Mouse (Mus musculus) forebrain, embryonic 10.5 days (tissue): ENCODE measurements around the gene Tex28. TPM values are rescaled to one million over a fixed set of nuclear protein-coding genes. Genes with fewer than 3 reads are reported as not detected.
"Not testable (repeated sequence)": the region's sequence is repeated elsewhere in the genome, so short reads cannot be mapped to it uniquely, and the experiment has no call there.

Experiments
- DNase-seq: peaks from one replicate; pipeline ENCODE4 v3.0.0-alpha.2; 2017; ENCODE audit warnings: low spot score; ENCODE audit errors: extremely low spot score
- H3K27ac ChIP-seq: fragments of 300-500 bp; sonication (generic); 2 replicates; pipeline ENCODE4 v1.5.1; 2016; ENCODE audit warnings: mild to moderate bottlenecking
- H3K27me3 ChIP-seq: fragments of 300-500 bp; sonication (generic); 2 replicates; pipeline ENCODE4 v1.6.1; 2016; ENCODE audit warnings: mild to moderate bottlenecking; ENCODE audit not compliant: poor library complexity, severe bottlenecking
- H3K36me3 ChIP-seq: fragments of 300-500 bp; sonication (generic); replicated peaks from 2 replicates; pipeline ENCODE4 v1.6.1; 2016; ENCODE audit warnings: mild to moderate bottlenecking, moderate library complexity
- H3K4me1 ChIP-seq: fragments of 300-500 bp; sonication (generic); 2 replicates; pipeline ENCODE4 v1.6.1; 2016
- H3K4me3 ChIP-seq: fragments of 300-500 bp; sonication (generic); 2 replicates; pipeline ENCODE4 v1.5.1; 2016; ENCODE audit warnings: mild to moderate bottlenecking, moderate library complexity
- H3K9me3 ChIP-seq: fragments of 300-500 bp; sonication (generic); 2 replicates; pipeline ENCODE4 v1.6.1; 2016; ENCODE audit warnings: mild to moderate bottlenecking, moderate library complexity
- WGBS: fragments of 180-500 bp; shearing (Covaris S2); methylation state at CpG from one replicate; pipeline ENCODE4 v1.1.7; 2016; 5-methylcytosine and 5-hydroxymethylcytosine counted together
- polyA plus RNA-seq: library from polyadenylated mRNA; unstranded; fragments of >200 nt; fragmentation: Nextera tagmentation; extraction: Ambion mirVana; gene quantifications from 2 replicates; pipeline ENCODE4 v1.2.1, GENCODE M21; 2016

The Tex28 gene
- polyA plus RNA-seq: not detected in 2 replicates

DNA sequence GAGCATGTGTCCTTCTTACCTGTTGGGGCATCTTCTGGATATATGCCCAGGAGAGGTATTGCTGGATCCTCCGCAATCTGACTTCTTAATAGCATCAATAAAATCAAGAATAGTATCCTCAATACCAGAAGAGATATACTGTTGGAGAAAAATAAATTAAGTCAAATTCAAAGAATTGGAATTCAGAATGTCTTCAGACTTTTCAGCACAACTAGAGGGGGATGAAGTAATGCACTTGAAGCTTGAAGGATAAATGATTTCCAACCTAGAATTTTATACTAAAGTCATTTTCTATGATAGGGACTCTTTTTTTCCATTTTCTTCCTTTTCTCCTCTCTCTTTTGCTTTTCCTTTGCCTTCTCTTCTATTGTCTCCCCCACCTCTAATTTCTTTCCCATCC lies at the start of gene Tex28:
TSS of gene Tex28 (minus strand) at position 101 of the 400 bp plus-strand sequence.
- H3K27ac ChIP-seq: no peak within 1 kb of the TSS
- no peaks in the 10 kb centered on the region for H3K27me3 ChIP-seq
- DNase-seq: no peak
- no peaks in the 10 kb centered on the region for H3K36me3 ChIP-seq
- no peaks in the 10 kb centered on the region for H3K4me1 ChIP-seq
- whole genome bisulfite sequencing: 83% methylated on average over 1 of the region's 1 CpGs
- H3K4me3 ChIP-seq: no peak within 1 kb of the TSS
- no peaks in the 10 kb centered on the region for H3K9me3 ChIP-seq

- no peak overlapping the region for H3K4me3 ChIP-seq
- H3K4me1 ChIP-seq: no peaks in the 10 kb centered on the region
- H3K36me3 ChIP-seq: no peaks in the 10 kb centered on the region
- WGBS: 87% methylated on average over 2 of the region's 2 CpGs
- H3K9me3 ChIP-seq: no peaks in the 10 kb centered on the region
- H3K27ac ChIP-seq: no peak overlapping the region
- no peak for DNase-seq
- no peaks in the 10 kb centered on the region for H3K27me3 ChIP-seq
Measured at GRCm38 (mm10) chrX:74203556-74203955, 35.9 kb upstream of the Tex28 start.

DNA sequence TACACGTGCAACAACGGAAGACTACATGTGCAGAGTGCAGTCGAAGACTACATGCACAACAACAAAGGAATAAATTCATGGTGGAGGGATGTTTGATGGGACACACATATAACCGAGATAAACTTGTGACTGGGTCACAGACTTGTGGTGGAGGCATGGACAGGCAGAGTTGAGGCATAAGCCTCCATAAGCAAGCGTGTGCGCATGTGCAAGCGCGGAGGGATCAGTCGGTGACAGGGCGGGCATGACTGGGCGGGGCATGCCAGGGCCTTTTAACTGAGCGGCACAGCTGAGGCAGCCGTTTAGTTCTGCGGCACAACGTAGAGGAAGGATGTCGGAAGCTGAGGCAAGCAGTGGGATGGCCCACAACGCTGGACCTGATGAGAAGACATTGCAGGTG lies 9.3 kb upstream of the Tex28 start, which contains the start of gene Tktl1:
TSS of gene Tktl1 (plus strand) at position 301 of the 400 bp plus-strand sequence.
- no peak within 1 kb of the TSS for H3K27ac ChIP-seq
- H3K4me3 ChIP-seq: no peak within 1 kb of the TSS
- DNase-seq: no peak
- no peaks in the 10 kb centered on the region for H3K27me3 ChIP-seq
- no peaks in the 10 kb centered on the region for H3K4me1 ChIP-seq
- H3K36me3 ChIP-seq: no peaks in the 10 kb centered on the region
- H3K9me3 ChIP-seq: peaks cover 4% of the 10 kb centered on the region; the same call in 1 of the 2 replicates
- WGBS: 87% methylated on average over 17 of the region's 17 CpGs

DNA sequence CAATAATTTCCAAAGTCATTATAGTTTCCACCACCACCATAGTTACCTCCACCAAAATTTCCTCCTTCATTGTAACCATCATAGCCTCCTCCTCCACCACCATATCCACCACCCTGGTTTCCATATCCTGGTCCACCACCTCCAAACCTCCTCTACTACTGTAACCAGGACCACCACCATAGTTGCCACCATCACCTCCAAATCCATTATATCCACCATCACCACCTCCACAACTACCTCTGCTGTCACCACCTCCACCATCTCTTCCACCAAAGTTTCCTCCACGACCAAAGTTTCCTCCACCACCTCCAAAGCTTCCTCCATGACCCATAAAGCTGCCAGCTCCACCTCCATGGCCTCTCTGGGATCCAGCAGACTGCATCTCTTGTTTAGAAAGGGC lies 32.4 kb downstream of the Tex28 start, which contains the start of gene Mecp2:
TSS of gene Mecp2 (minus strand) at position 101 of the 400 bp plus-strand sequence.
- peaks cover 22% of the 10 kb centered on the region; the same call in 1 of the 2 replicates for H3K27me3 ChIP-seq
- H3K36me3 ChIP-seq, DNase-seq, H3K27ac ChIP-seq, H3K4me3 ChIP-seq, H3K9me3 ChIP-seq, H3K4me1 ChIP-seq: not testable (repeated sequence)
- 32% methylated on average over 1 of the region's 1 CpGs for WGBS

GRCm38 (mm10) chrX:74127164-74127563 lies 40.5 kb downstream of the Tex28 start, which contains the start of gene Opn1mw:
Gene Opn1mw (plus strand): TSS chrX:74127464.
- no peaks in the 10 kb centered on the region for H3K4me1 ChIP-seq
- no peaks in the 10 kb centered on the region for H3K36me3 ChIP-seq
- H3K27ac ChIP-seq: no peak within 1 kb of the TSS
- H3K9me3 ChIP-seq: no peaks in the 10 kb centered on the region
- no peak within 1 kb of the TSS for H3K4me3 ChIP-seq
- peaks cover 21% of the 10 kb centered on the region for H3K27me3 ChIP-seq
- no peak for DNase-seq

- no peaks in the 10 kb centered on the region for H3K4me1 ChIP-seq
- DNase-seq: no peak
- H3K27me3 ChIP-seq: peaks cover 21% of the 10 kb centered on the region
- no peaks in the 10 kb centered on the region for H3K36me3 ChIP-seq
- no peak overlapping the region for H3K4me3 ChIP-seq
- no peak overlapping the region for H3K27ac ChIP-seq
- 51% methylated on average over 2 of the region's 2 CpGs for WGBS
- no peaks in the 10 kb centered on the region for H3K9me3 ChIP-seq
Measured at GRCm38 (mm10) chrX:74124975-74125374, 42.7 kb downstream of the Tex28 start.

DNA sequence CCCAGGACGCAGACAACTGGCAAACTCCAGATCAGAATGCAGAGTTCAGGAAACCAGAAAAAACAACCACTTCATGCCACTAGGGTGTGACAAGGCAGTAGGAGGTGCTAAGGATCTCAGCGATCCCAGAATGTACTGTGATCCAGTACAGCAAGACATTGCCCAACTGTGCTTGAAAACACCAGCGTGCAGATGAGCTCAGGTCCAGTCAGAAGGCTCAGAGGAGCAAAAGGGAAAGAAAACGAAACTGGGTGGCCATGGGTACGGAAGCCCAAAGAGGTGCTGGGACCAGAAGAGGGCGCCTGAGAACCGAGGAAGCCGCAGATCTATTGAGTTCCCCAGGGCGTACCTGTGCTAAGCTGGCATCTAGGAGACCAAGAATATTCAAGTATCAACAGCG lies 52.1 kb downstream of the Tex28 start:
- H3K9me3 ChIP-seq: no peaks in the 10 kb centered on the region
- peak overlapping the region; percentile 33 for H3K4me3 ChIP-seq
- H3K27ac ChIP-seq: no peak overlapping the region
- no peaks in the 10 kb centered on the region for H3K36me3 ChIP-seq
- H3K4me1 ChIP-seq: no peaks in the 10 kb centered on the region
- whole genome bisulfite sequencing: 21% methylated on average over 10 of the region's 10 CpGs
- DNase-seq: peak; percentile 25
- no peaks in the 10 kb centered on the region for H3K27me3 ChIP-seq

GRCm38 (mm10) chrX:74114036-74114435 lies 53.6 kb downstream of the Tex28 start:
- Histone ChIP-seq H3K4me1 (no peaks in the 10 kb centered on the region), H3K27ac (no peak overlapping the region), H3K27me3 (peaks cover 3% of the 10 kb centered on the region; the same call in 1 of the 2 replicates), H3K4me3 (no peak overlapping the region), H3K9me3 (no peaks in the 10 kb centered on the region), H3K36me3 (no peaks in the 10 kb centered on the region)
- DNase-seq: no peak

GRCm38 (mm10) chrX:74108747-74109146 lies 58.9 kb downstream of the Tex28 start:
- peaks cover 10% of the 10 kb centered on the region; the same call in 1 of the 2 replicates for H3K27me3 ChIP-seq
- DNase-seq: no peak
- no peak overlapping the region for H3K4me3 ChIP-seq
- WGBS: 71% methylated on average over 3 of the region's 3 CpGs
- no peak overlapping the region for H3K27ac ChIP-seq
- no peaks in the 10 kb centered on the region for H3K36me3 ChIP-seq
- H3K9me3 ChIP-seq: no peaks in the 10 kb centered on the region
- no peaks in the 10 kb centered on the region for H3K4me1 ChIP-seq

DNA sequence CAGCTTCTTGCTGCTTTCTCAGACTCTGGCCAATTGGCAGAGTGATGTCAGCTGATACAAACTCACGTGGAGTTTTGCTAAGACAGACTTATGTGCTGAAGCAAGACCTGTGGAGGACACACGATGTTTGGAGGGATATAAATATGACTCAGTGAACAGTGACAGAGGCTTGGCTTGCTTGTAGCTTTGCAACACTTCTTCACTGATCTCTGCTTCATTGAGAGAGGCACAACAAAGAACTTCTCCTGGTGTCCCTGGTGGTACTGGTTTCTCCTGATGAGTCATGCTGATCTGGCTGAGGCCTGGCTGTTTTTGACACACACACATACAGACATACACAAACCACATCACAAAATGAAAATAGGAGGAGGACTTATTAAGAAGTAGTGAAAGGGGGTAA lies 61.7 kb downstream of the Tex28 start:
- no peak for DNase-seq
- Histone ChIP-seq H3K4me3 (no peak overlapping the region), H3K27me3 (peaks cover 17% of the 10 kb centered on the region; the same call in 1 of the 2 replicates), H3K4me1 (no peaks in the 10 kb centered on the region), H3K36me3 (no peaks in the 10 kb centered on the region), H3K27ac (no peak overlapping the region), H3K9me3 (no peaks in the 10 kb centered on the region)
- 52% methylated on average over 2 of the region's 2 CpGs for WGBS

DNA sequence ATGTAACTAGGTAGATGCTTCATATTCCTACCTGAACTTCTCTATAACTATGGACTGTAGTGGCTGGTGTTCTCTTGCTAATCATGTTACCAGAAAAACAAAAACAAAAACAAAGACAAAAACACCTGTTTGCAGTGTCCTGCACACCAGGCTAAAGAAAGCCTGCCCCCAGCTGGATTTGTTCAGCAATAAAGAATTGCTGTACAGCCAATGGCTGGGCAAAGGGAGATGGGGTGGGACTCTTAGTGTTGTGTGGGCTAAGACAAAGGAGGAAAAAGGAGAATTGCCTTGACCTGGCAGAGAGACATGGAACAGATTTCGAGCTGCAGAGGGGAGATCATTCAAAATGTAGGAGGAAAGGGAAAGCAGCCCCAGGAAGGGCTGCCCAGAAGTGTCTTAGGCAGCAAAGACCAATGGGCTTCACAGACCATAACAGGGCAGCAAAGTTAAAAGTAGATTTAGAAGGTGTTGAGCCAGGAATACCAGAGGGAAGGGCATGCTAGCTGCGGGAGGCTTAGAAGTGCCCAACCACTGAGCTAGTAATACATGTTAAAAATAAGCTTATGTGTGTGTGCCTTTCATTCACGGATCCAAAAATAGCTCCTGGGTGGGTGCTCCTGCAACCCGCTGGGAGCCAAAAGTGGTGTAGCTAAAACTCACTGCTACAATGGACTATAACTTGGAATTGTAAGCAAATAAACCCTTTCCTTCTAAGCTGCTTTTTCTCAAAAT lies 64.0 kb downstream of the Tex28 start:
- peaks cover 10% of the 10 kb centered on the region; the same call in 1 of the 2 replicates for H3K27me3 ChIP-seq
- no peak overlapping the region for H3K4me3 ChIP-seq
- no peaks in the 10 kb centered on the region for H3K4me1 ChIP-seq
- 76% methylated on average over 4 of the region's 4 CpGs for whole genome bisulfite sequencing
- H3K9me3 ChIP-seq: no peaks in the 10 kb centered on the region
- H3K27ac ChIP-seq: no peak overlapping the region
- DNase-seq: no peak
- H3K36me3 ChIP-seq: no peaks in the 10 kb centered on the region
